Mouse (Mus musculus) frontal cortex, postnatal 10 days (tissue): ENCODE measurements around the gene Katnbl1.

ENCODE experiments used
- DNase-seq, 2 experiments: peaks; one replicate each; pipeline ENCODE4 v3.0.0; 2022; ENCODE audit warnings: low spot score in 2 of 2, mixed read lengths in 1 of 2

The Katnbl1 gene

DNA sequence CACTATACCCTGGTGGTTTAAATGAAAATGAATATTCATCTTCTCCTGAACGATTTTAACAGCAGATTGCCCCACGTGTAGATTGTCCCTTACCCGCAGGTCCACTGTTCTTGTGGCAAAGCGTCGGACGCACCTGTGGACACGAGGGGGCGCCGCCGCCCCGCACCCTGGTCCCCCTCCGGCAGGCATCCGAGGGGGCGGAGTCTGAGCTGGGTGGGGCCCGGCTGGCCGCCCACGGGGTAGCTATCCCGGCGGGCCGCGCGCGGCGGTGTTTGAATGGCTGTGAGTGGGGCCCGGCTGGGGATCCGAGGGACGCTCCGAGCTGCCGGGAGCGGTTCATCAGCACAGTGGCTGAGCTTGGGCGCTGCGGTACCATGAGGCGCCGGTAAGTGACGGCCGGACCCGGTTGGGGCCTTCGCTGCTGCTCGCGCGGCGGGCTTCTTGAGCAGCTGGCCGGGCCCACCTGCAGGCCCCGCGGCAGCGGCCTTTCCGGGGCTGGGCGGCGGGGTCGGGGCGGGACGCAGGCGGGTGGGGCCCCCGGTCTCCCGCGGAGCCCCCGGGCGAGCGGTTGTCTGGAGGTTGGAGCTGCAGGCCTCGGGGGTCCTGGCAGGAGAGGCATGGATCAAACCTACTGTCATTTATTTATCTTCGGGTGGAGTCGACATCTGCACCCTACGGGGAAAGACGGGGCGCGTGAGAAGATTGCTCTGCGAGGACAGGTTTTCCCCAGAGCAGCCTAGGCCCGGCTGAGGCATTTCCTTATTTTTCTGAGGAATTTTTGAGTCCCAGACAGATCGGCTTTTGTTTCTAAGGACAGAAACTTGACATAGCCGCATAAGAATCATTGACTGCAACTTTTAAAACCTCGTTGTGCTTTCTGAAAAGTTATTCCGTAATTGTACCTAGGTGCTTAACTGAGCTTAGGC lies at the start of gene Katnbl1:
TSS of gene Katnbl1 (plus strand) at position 239 of the 926 bp plus-strand sequence.
- peak; percentile 81 to 89 for DNase-seq

DNA sequence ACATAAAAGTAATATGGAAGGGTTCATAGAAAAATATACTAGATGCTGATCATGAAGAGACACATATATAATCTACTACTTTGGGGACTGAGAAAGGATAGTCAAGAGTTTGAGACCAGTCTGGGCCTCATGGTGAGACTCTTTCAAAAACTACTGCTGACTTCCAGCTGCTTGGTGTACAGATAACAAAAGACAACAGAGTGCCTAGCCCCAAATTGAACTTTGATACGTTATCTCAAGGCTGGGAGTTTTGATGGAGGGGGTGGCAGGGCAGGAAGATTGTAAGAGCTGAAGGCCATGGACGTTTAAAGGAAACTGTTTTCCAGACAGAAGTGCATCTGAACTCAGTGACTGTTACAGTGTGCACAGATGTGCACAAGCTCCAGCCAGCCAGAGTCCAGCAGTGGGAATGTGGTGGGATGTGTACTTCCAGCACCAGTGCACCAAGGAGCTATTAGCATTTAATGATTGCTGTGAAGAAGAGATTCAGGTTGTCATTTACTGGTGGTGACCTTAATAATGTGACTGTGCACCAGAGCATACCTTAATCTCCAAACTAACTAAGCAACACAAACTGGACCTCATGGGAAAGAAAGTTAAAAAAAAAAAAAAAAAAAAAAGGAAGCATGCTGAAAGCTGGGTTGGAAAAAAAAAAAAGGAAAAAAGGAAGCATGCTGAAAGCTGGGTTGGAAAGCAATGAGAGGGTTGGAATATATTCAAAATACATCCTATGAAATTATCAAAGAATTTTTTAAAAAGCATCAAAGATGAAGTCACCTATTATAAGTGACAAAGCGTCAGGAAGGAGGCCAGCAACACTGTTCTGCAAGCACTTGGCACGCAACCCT lies 46.7 kb upstream of the Katnbl1 start:
- DNase-seq, result no peak

DNA sequence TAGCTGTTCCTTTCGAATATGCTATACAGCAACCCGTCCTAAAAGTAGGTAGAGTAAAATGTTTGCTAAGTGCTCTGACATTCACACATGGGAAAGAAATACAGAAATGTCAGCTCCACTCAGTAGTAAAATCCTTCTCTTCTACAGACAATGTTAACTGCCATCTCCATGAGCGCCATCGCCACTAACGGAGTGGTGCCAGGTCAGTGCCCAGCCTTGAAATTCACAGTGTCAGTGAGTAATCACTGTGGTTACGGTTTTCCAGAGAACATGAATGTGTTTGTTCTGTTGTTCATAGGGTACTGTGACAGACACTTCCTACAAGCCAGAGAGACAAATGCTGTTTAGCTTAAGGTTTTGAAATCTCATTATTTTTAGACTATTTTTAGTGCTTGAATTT lies 41.8 kb upstream of the Katnbl1 start:
- DNase-seq, result no peak

DNA sequence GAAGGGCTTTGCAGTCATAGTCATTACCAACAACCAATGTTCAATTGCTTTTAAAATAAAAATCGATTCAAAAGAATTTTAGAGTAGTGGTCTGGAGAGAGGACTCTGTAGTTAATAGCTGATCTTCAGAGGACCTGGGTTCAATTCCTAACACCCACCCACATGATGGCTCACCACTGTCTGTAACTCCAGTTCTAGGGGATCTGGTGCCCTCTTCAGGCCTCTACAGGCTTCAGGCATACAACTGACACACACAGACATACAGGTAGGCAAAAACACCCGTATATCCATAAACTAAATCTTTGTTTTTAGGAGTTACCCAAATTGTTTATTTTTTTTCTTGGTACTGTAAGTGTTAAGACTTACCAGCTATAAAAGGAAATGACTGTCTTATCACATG lies 39.3 kb upstream of the Katnbl1 start:
- DNase-seq, result no peak

DNA sequence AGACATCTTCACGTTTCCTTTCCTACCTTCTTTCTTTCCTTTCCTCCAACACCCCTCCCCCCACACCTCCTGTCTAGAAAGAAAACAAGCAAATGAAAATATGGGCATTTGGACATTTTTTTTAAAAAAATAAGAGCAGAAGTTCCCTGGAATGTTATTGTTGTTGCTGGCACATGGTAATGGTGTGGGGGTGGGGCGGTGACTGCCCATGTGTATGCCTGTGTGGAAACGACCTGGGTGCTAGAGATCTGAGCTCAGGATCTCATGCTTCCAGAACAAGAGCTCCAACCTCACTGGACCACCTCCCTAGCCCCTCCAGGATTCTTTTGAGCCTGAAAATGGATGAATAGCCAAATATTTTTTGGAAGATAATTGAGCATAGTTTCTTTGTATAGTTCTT lies 37.9 kb upstream of the Katnbl1 start:
- DNase-seq, result no peak

DNA sequence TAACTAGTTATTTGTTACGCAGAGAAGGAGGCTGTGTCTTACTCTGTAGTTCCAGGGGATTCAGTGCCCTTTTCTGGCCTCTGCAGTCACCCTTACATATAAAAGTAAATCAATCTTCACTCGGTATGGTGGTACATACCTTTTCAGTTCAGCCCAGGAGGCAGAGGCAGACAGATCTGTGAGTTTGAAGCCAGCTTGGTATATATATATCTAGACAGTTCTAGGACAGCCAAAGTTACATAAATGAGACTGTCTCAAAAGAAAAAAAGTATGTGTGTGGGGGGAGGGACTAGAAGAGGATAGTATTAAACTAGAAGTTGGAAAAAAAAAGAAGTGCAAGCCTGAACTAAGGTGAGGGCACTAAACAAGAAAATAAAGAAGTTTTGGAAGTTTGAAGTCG lies 30.8 kb upstream of the Katnbl1 start:
- DNase-seq, result no peak

DNA sequence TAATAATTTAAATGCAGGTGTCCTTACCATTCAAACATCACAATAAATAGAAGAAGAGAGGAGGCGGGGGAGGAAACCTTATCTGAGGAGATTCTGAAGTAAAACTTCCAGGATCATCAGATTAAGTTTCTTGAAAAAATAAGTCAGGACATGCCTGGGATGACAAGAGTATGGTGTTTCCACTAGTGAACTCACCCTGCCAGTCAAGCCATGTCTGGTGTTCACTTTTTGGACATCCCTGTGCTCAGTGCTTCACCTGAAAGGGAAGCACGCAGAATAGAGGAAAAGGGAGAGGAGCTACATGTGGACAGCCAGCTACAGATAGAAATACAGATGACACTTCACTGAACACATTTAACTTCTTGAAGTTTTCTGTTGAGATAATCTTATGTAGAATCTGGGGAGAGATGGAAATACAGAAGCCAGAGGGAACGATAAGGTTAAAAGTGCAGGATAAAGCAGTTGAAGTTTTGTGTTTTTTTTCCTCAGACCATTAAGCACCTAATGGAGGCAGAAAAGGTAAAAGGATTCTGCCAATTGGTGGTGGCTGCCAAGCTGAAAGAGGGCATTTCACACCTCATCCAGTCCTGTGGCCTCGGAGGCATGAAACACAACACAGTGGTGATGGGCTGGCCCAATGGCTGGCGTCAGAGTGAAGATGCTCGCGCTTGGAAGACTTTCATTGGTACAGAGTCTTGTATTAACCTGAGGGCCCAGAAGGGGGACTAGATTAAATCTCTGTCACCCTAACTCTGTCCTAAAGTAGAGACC lies 25.1 kb upstream of the Katnbl1 start:
- DNase-seq, result no peak

DNA sequence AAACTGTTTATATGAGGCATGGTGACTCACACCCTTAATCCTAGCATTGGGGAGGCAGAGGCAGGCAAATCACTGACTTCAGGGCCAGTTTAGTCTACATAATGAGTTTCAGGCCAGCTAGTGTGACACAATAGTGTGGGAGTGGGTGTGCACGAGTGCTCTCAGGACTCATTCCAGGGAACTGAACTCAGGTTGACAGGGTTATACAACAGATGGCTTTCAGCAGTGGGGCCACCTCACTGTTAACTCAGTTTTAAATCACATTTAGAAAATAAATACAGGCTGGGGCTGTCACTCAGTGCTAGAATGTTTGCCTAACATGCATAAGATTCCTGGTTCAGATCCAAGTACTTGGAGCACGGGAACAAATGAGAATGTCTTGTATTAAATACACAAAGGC lies 19.4 kb upstream of the Katnbl1 start:
- no peak for DNase-seq

DNA sequence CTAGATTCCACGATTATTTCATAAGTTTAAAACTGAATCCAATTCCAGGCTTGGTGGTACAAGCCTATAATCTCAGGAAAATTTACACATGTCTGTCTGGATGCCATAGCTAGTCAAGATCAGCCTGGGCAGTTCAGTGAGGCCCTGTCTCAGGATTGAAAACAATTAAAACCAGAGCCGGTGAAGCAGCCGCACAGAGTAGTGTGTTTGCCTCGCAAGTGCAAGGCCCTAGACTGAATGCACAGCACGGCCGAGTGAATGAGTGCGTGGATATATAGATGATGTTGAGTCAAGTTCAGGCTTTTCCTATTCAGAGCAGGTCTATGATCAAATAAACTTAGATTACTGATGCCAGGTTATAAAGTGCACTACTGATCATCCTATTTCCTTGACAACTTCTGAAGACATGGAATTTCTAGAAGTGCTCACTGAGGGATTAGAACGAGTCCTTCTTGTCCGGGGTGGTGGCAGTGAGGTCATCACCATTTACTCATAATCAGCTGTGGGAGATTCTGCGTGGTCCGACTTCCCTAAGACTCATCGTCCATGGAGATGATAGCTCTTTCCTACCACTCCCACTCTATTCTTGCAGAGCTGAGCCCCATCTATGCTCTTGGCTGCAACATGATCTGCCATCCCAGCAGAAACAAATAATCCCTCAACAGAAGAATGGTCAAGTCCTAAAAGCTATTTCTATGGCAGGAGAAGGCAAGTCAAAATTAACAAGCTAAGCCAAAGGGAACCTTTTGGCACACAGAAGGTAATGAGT lies 18.8 kb upstream of the Katnbl1 start:
- no peak for DNase-seq

DNA sequence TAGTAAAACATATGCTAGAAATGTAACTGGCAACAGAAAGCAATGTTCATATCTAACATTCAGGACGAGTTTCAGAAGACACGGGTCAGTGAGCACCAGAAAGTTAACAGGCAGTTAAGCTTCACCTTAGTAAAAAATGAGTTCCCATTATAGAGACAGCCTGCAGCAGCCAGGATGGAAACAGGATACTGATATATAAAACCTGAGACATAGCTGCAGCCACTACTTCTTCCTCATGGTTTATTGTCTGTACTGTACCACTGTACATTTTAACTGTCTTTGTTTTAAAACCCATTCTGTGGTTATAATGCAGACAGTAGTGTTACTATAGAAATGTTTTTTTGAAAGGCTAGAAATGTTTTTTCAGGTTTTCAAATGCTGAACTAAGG lies 18.2 kb upstream of the Katnbl1 start:
- no peak for DNase-seq

DNA sequence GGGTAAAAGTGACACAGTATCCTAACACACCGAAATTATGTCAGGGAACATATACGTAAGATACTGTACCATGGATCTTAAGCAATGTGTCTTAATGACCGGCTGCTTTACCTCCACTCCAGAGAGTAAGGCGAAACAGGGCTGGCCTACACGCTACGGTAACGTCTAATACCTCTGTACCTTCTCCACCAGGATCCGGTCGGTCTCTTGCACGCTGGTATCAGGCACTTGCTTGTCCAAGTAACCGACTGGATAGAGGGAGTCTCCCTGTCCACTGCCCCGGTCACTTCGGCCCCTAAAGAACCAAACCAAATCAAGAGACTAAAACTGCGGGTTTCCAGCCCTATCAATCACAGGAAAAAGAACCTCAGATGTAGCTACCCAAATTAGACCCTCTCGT lies 11.8 kb upstream of the Katnbl1 start:
- peak in 1 of 2 experiments; percentile 8 for DNase-seq

DNA sequence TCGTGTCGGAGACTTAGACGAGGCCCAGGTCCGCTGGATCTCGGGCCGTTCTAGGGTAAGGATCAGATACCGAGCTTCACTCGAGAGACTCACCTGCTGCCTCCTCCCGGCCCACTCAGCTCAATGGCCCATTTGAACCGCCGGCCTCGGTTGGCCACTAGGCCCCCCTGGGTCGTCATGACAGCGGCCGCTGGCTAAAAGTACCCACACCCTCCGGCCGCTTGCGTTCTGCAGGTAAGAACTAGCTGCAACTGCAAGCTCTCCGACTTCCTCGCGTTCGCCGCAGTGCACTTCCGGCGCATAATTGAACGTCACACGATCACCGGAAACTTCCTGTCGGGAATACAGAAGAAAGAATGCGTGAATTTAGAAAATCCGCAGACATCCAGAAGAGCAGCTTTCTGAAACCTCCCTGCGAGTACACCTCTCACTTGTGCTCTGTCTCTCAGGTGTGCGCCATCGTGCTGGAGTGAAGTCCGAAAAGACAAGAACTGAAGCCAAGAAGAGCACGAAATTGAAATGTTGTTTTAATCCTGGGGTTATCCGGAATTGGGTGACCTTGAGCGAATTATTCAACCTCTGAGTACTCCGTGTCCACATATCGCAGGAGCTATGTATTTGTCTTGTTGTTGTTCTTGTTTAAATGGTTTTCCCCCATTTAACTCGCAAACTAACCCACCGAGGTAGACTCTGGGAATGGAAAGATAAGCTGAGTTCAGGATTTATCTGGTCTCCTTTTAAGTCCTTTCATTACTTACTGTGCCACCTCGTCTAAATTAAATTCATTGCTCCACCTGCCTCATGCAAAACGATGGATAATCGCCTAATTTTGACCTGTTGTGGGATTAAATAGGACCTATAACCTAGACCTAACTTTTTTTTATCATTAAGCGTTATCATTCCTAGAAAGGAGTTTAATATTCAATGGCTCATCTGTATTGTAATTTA lies 11.0 kb upstream of the Katnbl1 start, which contains the start of gene Emc4:
TSS of gene Emc4 (minus strand) at position 302 of the 948 bp plus-strand sequence.
- DNase-seq, result peak; percentile 81 to 89

DNA sequence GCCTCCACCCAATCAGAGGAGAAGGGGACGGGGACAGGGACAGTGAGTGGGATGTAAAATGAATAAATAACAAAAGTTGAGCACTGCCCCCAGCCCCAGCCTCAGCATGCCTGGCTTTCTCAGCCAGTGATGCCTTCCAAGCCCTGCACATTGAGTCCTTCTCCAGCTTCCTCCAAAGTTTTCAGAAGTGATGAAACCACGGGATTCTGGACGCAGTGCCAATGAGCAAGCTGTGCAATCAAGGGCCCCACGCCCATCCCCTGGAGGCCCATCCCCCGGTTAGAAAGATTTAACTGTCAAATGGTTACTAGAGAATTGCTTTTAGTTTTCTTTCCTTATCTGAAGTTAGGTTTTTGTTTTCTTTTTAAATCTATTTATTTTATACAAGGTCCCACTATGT lies 9.1 kb upstream of the Katnbl1 start:
- no peak for DNase-seq

DNA sequence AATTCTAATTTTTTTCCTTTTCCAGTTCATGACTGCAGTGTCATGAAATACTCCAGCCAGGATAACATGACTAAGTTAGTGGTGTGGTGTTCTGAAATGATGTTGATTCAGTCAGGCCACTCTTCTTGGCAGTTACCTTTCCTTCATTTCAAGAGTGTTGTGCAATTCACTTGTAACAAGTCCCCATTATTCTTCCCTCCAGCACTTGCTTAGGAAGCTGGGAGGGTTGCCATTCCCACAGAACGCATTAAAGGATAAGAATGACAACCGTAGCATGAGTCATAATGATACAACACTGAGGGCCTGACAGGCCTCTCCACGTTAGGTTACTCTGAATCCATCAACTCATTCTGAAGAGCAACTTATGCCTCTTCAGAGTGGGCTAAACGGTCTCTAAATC lies 5.9 kb upstream of the Katnbl1 start:
- no peak for DNase-seq

DNA sequence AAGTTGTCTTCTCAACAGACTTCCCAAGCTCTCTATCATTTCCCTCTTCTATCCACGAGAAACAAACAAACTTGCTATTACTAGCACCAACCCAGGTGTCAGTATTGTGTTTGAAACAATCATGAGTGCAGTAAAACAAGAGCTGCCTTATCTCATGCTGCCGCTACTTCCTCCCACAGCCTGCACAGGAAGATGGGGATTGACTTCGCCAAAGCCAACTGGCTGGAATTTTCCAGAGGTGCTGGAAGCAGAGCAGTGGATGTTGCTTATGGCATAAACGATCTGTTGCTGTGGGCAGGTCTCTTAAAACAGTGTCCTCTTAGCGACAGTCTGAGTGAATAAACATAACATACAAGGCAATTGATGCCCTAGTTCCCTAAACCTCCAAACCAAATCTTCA lies 4.4 kb upstream of the Katnbl1 start:
- DNase-seq, result no peak

DNA sequence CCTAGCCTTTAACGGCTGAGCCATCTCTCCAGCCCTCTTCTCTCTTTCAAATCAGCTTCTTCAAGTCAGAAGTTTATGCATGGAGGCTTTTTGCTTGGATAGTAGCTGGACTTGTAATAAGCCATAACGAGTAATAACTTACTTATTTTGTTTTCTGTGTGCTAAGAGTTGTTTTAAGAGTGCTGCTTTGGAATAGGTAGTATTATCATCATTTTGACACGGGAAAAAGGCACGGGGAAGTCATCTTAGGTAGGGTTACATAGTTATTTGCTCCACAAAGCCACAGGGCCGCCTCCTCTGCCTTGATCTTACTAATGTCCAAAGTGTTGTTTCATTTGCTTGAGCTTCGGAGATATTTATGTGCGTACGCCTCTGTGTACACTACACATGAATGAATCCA lies 1.1 kb downstream of the Katnbl1 start:
- DNase-seq, result no peak

DNA sequence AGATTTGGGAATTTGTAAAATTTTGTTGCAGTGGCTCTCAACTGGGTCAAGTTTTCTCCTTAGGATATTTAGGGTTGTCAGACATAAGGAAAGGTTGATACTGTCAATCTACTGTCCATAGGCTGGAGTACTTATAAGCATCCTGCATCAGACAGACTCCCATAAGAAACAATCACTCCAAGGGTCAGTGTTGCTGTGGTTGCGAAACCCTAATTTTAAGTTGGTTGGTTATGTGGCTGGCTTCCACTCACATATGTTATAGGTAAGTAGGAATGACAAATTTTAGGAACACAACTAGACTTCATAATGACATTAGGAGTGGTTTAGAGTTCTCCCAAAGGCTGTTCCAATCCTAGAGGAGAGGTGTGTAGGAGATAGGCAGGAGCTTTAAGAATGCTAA lies 2.2 kb downstream of the Katnbl1 start:
- DNase-seq, result no peak

DNA sequence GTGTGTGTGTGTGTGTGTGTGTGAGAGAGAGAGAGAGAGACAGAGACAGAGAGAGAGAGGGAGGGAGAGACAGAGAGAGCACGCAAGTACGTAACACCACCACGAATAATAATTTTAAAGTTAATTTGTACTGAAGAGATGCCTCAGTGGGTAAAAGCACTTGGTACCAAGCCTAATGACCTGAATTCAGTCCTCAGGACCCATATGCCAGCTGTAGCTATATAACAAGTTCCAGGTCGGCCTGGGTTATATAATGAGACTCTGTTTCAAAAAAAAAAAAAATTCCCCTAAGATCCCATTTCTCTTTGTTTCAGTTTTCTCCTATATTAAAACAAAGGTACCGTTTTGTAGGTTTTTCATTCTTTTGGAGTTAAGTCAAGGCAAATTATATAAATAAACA lies 11.8 kb downstream of the Katnbl1 start:
- DNase-seq, result no peak

DNA sequence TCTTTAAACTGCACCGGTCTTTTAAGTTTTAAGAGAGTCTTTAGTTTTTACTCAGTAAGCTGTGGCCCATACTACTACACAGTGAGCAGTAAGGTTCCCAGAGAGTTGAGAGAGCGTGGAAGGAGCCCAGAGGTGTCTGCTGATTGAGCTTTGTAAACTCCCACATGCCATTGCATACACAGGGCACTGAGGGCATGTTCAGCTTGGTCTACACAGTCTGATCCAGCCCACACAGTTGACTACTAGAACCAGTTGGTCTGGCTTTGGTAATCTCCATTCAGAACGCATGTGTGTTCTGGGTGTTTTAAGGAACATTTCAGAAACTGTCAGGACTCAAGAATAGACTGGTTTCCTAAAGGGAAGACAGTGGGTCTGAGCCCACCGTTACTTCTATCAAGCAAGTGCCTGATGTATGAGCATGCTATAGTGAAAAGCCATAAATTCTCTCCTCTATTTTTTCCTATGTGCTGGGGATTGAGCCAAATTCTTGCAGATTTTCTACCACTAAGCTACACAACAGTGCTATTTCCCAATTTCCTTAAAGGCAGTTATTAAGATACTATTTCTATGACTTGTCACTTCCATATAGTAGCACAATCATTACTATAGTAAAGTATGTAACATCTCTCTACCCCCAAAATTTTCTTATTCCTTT lies 12.5 kb downstream of the Katnbl1 start:
- no peak for DNase-seq

DNA sequence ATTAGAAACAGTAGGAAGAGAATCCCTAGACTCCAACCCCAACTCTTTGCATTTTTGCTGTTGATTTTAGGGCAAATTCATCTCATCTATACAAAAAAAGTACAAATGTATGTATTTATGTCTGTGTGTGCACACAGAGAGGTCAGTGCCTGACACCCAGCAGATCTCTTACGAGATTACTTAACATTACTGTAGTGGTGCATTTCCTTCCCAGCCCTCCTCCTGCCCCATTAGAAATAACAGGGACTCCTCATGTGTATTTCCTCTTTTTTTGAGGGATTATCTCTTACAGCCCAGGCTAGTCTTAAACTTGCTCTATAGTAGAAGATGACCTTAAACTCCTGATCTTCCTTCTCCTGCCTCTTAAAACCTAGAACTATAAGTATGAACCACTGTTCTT lies 13.7 kb downstream of the Katnbl1 start:
- no peak for DNase-seq
